Mouse (Mus musculus): Measurements from ENCODE around the gene Wnt9a. TPM values are rescaled to one million over a fixed set of nuclear protein-coding genes. Genes with fewer than 3 reads are reported as not detected.

Wnt9a gene
- polyA plus RNA-seq, 1 experiment from 2014 or later, result 2.7 TPM

- ATAC-seq (ENCODE audit: low FRiP score) (no peak), DNase-seq (ENCODE audit: low spot score) (no peak)
- H3K27ac ChIP-seq (ENCODE audit: low read depth, low read length), result no peak overlapping the region
- WGBS, result 85% methylated on average over 3 of the region's 3 CpGs
- no peaks in the 10 kb centered on the region for H3K36me3 ChIP-seq (ENCODE audit: control insufficient read depth, insufficient read depth, low read length)
- H3K4me2 ChIP-seq (replicated peaks; ENCODE audit: low read depth, low read length), result no peak overlapping the region
- no peak overlapping the region for H3K4me3 ChIP-seq (ENCODE audit: low read depth, low read length)
- no peaks in the 10 kb centered on the region for H3K4me1 ChIP-seq (replicated peaks; ENCODE audit: control insufficient read depth, insufficient read depth, low read length)
- no peaks in the 10 kb centered on the region for H3K9me3 ChIP-seq (ENCODE audit: control insufficient read depth, low read length)
- H3K9ac ChIP-seq (ENCODE audit: low read depth, low read length), result no peak overlapping the region
- H3K27me3 ChIP-seq (ENCODE audit: control insufficient read depth, insufficient read depth, low read length), result no peaks in the 10 kb centered on the region
Measured at GRCm38 (mm10) chr11:59322988-59323387, 16.3 kb downstream of the Wnt9a start.

- Histone ChIP-seq H3K4me1 (replicated peaks; ENCODE audit: control insufficient read depth, insufficient read depth, low read length) (no peaks in the 10 kb centered on the region), H3K27ac (ENCODE audit: low read depth, low read length) (no peak overlapping the region), H3K9me3 (ENCODE audit: control insufficient read depth, low read length) (no peaks in the 10 kb centered on the region), H3K4me2 (replicated peaks; ENCODE audit: low read depth, low read length) (no peak overlapping the region), H3K4me3 (ENCODE audit: low read depth, low read length) (no peak overlapping the region), H3K9ac (ENCODE audit: low read depth, low read length) (no peak overlapping the region), H3K36me3 (ENCODE audit: control insufficient read depth, insufficient read depth, low read length) (no peaks in the 10 kb centered on the region), H3K27me3 (ENCODE audit: control insufficient read depth, insufficient read depth, low read length) (no peaks in the 10 kb centered on the region)
- 84% methylated on average over 5 of the region's 5 CpGs for WGBS
- no peak for DNase-seq (ENCODE audit: low spot score)
- no peak for ATAC-seq (ENCODE audit: low FRiP score)
Measured at GRCm38 (mm10) chr11:59324777-59325176, 18.0 kb downstream of the Wnt9a start.

GRCm38 (mm10) chr11:59327625-59328024, 20.9 kb downstream of the Wnt9a start:
- no peaks in the 10 kb centered on the region for H3K9me3 ChIP-seq (ENCODE audit: control insufficient read depth, low read length)
- no peak overlapping the region for H3K4me2 ChIP-seq (replicated peaks; ENCODE audit: low read depth, low read length)
- WGBS, result 81% methylated on average over 18 of the region's 18 CpGs
- ATAC-seq (ENCODE audit: low FRiP score), result no peak
- no peak overlapping the region for H3K4me3 ChIP-seq (ENCODE audit: low read depth, low read length)
- H3K27ac ChIP-seq (ENCODE audit: low read depth, low read length), result no peak overlapping the region
- no peak overlapping the region for H3K9ac ChIP-seq (ENCODE audit: low read depth, low read length)
- no peaks in the 10 kb centered on the region for H3K27me3 ChIP-seq (ENCODE audit: control insufficient read depth, insufficient read depth, low read length)
- H3K4me1 ChIP-seq (replicated peaks; ENCODE audit: control insufficient read depth, insufficient read depth, low read length), result no peaks in the 10 kb centered on the region
- H3K36me3 ChIP-seq (ENCODE audit: control insufficient read depth, insufficient read depth, low read length), result no peaks in the 10 kb centered on the region
- no peak for DNase-seq (ENCODE audit: low spot score)

- no peak for ATAC-seq (ENCODE audit: low FRiP score)
- H3K27ac ChIP-seq (ENCODE audit: low read depth, low read length), result no peak overlapping the region
- H3K4me3 ChIP-seq (ENCODE audit: low read depth, low read length), result no peak overlapping the region
- no peaks in the 10 kb centered on the region for H3K9me3 ChIP-seq (ENCODE audit: control insufficient read depth, low read length)
- no peaks in the 10 kb centered on the region for H3K4me1 ChIP-seq (replicated peaks; ENCODE audit: control insufficient read depth, insufficient read depth, low read length)
- H3K9ac ChIP-seq (ENCODE audit: low read depth, low read length), result 0 out of 2 replicates have a peak overlapping the region, but pooled peaks have one; percentile 31
- H3K4me2 ChIP-seq (replicated peaks; ENCODE audit: low read depth, low read length), result no peak overlapping the region
- H3K27me3 ChIP-seq (ENCODE audit: control insufficient read depth, insufficient read depth, low read length), result no peaks in the 10 kb centered on the region
- 20% methylated on average over 6 of the region's 6 CpGs for WGBS
- no peaks in the 10 kb centered on the region for H3K36me3 ChIP-seq (ENCODE audit: control insufficient read depth, insufficient read depth, low read length)
- DNase-seq (ENCODE audit: low spot score), result no peak
Measured at GRCm38 (mm10) chr11:59329616-59330015, 22.9 kb downstream of the Wnt9a start.

- Histone ChIP-seq H3K9me3 (ENCODE audit: control insufficient read depth, low read length) (no peaks in the 10 kb centered on the region), H3K4me1 (replicated peaks; ENCODE audit: control insufficient read depth, insufficient read depth, low read length) (no peaks in the 10 kb centered on the region), H3K27me3 (ENCODE audit: control insufficient read depth, insufficient read depth, low read length) (no peaks in the 10 kb centered on the region), H3K36me3 (ENCODE audit: control insufficient read depth, insufficient read depth, low read length) (no peaks in the 10 kb centered on the region), H3K4me3 (ENCODE audit: low read depth, low read length) (no peak overlapping the region), H3K27ac (ENCODE audit: low read depth, low read length) (no peak overlapping the region), H3K9ac (ENCODE audit: low read depth, low read length) (no peak overlapping the region), H3K4me2 (replicated peaks; ENCODE audit: low read depth, low read length) (no peak overlapping the region)
- DNase-seq (ENCODE audit: low spot score), result peak; percentile 87
- 43% methylated on average over 5 of the region's 5 CpGs for WGBS
- ATAC-seq (ENCODE audit: low FRiP score), result peak; percentile 47; the same call in 1 of the 2 replicates
Measured at GRCm38 (mm10) chr11:59330560-59330959, 23.8 kb downstream of the Wnt9a start.

- H3K27ac ChIP-seq (ENCODE audit: low read depth, low read length), result no peak overlapping the region
- no peak for DNase-seq (ENCODE audit: low spot score)
- no peaks in the 10 kb centered on the region for H3K4me1 ChIP-seq (replicated peaks; ENCODE audit: control insufficient read depth, insufficient read depth, low read length)
- ATAC-seq (ENCODE audit: low FRiP score), result no peak
- WGBS, result 78% methylated on average over 16 of the region's 16 CpGs
- H3K27me3 ChIP-seq (ENCODE audit: control insufficient read depth, insufficient read depth, low read length), result no peaks in the 10 kb centered on the region
- no peak overlapping the region for H3K9ac ChIP-seq (ENCODE audit: low read depth, low read length)
- H3K9me3 ChIP-seq (ENCODE audit: control insufficient read depth, low read length), result no peaks in the 10 kb centered on the region
- H3K4me2 ChIP-seq (replicated peaks; ENCODE audit: low read depth, low read length), result no peak overlapping the region
- no peaks in the 10 kb centered on the region for H3K36me3 ChIP-seq (ENCODE audit: control insufficient read depth, insufficient read depth, low read length)
- no peak overlapping the region for H3K4me3 ChIP-seq (ENCODE audit: low read depth, low read length)
Measured at GRCm38 (mm10) chr11:59331167-59331869, 24.6 kb downstream of the Wnt9a start.

- H3K4me1 ChIP-seq (replicated peaks; ENCODE audit: control insufficient read depth, insufficient read depth, low read length), result no peaks in the 10 kb centered on the region
Measured at GRCm38 (mm10) chr11:59332938-59333337, 26.2 kb downstream of the Wnt9a start.

GRCm38 (mm10) chr11:59335150-59335549, 28.4 kb downstream of the Wnt9a start:
- Histone ChIP-seq H3K4me2 (replicated peaks; ENCODE audit: low read depth, low read length) (no peak overlapping the region), H3K4me3 (ENCODE audit: low read depth, low read length) (no peak overlapping the region), H3K9me3 (ENCODE audit: control insufficient read depth, low read length) (no peaks in the 10 kb centered on the region), H3K36me3 (ENCODE audit: control insufficient read depth, insufficient read depth, low read length) (no peaks in the 10 kb centered on the region), H3K27me3 (ENCODE audit: control insufficient read depth, insufficient read depth, low read length) (no peaks in the 10 kb centered on the region), H3K27ac (ENCODE audit: low read depth, low read length) (no peak overlapping the region), H3K4me1 (replicated peaks; ENCODE audit: control insufficient read depth, insufficient read depth, low read length) (no peaks in the 10 kb centered on the region), H3K9ac (ENCODE audit: low read depth, low read length) (no peak overlapping the region)
- DNase-seq (ENCODE audit: low spot score) (no peak), ATAC-seq (ENCODE audit: low FRiP score) (no peak)
- WGBS, result 90% methylated on average over 4 of the region's 4 CpGs

More at GRCm38 (mm10) chr11:59332938-59333337, 26.2 kb downstream of the Wnt9a start:
- H3K27ac ChIP-seq (ENCODE audit: low read depth, low read length), result no peak overlapping the region
- no peak overlapping the region for H3K4me3 ChIP-seq (ENCODE audit: low read depth, low read length)
- no peaks in the 10 kb centered on the region for H3K9me3 ChIP-seq (ENCODE audit: control insufficient read depth, low read length)
- no peaks in the 10 kb centered on the region for H3K27me3 ChIP-seq (ENCODE audit: control insufficient read depth, insufficient read depth, low read length)
- H3K4me2 ChIP-seq (replicated peaks; ENCODE audit: low read depth, low read length), result no peak overlapping the region
- no peak for DNase-seq (ENCODE audit: low spot score)
- H3K36me3 ChIP-seq (ENCODE audit: control insufficient read depth, insufficient read depth, low read length), result no peaks in the 10 kb centered on the region
- no peak overlapping the region for H3K9ac ChIP-seq (ENCODE audit: low read depth, low read length)
- 63% methylated on average over 9 of the region's 9 CpGs for WGBS
- ATAC-seq (ENCODE audit: low FRiP score), result no peak

GRCm38 (mm10) chr11:59335942-59336341, 29.2 kb downstream of the Wnt9a start:
- H3K4me2 ChIP-seq (replicated peaks; ENCODE audit: low read depth, low read length), result no peak overlapping the region
- H3K9ac ChIP-seq (ENCODE audit: low read depth, low read length), result no peak overlapping the region
- WGBS, result 64% methylated on average over 2 of the region's 2 CpGs
- H3K27ac ChIP-seq (ENCODE audit: low read depth, low read length), result no peak overlapping the region
- no peaks in the 10 kb centered on the region for H3K4me1 ChIP-seq (replicated peaks; ENCODE audit: control insufficient read depth, insufficient read depth, low read length)
- no peak overlapping the region for H3K4me3 ChIP-seq (ENCODE audit: low read depth, low read length)
- H3K9me3 ChIP-seq (ENCODE audit: control insufficient read depth, low read length), result no peaks in the 10 kb centered on the region
- DNase-seq (ENCODE audit: low spot score), result no peak
- ATAC-seq (ENCODE audit: low FRiP score), result no peak
- H3K36me3 ChIP-seq (ENCODE audit: control insufficient read depth, insufficient read depth, low read length), result no peaks in the 10 kb centered on the region
- no peaks in the 10 kb centered on the region for H3K27me3 ChIP-seq (ENCODE audit: control insufficient read depth, insufficient read depth, low read length)
